8 mouse cellular contexts compared by ENCODE assay signal in the genomic region with DNA sequence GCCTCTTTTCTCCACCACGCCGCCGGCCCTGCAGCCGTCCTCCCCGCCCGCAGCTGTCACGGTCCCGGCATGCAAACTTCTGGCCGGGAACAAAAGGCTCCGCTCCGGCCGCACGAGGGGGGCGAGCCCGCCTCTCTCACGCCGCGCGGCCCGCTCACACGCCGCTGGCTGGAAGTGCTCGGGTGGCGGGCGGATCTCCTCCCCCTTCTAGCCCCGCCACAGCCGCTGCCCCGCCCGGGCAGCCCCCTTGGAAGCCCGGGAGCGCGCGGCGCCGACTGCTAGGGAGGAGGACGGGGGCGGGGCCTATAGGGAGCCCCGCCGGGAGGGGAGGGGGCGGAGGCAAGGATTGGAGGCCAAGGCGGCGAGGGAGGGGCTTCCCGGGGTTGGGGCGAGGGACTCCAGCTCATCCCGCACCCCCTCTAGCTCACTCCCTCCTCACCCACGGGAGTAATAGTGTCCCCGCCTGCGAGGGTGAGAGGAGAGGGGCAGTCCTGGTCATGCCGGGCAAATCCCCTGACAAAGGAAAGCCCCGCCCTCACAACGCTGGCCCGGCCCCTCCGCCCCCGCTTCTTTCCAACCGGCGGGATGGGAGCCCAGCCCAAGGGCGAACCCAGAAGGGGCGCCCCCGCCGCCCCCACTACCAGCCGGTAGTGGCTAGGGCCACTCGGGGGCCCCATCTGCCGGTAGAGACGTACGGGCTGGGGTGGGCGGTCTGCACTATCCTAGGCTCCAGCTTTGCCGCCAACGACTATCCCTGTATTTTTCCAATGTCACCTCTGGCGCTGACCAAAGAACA.
DNase-seq lines count a peak whose midpoint lies in the region; ATAC-seq lines count a peak whose summit lies in the region.

No protein-coding gene starts in this region.

- peak; percentile 79 to 83 for DNase-seq in gastrocnemius, adult 8-10 months (ENCODE audit: low spot score in 2 of 2)
- DNase-seq in hindlimb bud, embryonic 11.5 days (ENCODE audit: extremely low spot score, low read depth, low spot score) = peak; percentile 67
- DNase-seq in left cerebral cortex, adult 8-10 months (ENCODE audit: low spot score in 2 of 2) = peak; percentile 60 to 70
- DNase-seq in right cerebral cortex, adult 2 months (ENCODE audit: low spot score in 2 of 2) = peak; percentile 64 to 73
- peak; percentile 88 for DNase-seq in urinary bladder, postnatal 14 days (ENCODE audit: low spot score)

- ATAC-seq in activated CD4-positive, CD25-positive, alpha-beta regulatory T cell, adult 4 months = peak; percentile 57
- ATAC-seq in common myeloid progenitor, adult 5-6 weeks (replicated peaks; ENCODE audit: low read depth, poor library complexity, severe bottlenecking) = peak; percentile 67
- ATAC-seq in megakaryocyte, adult 5-6 weeks (ENCODE audit: poor library complexity, severe bottlenecking) = peak; percentile 70

Comparison
In these comparisons a context has a peak if more than half of its experiments do, and no peak if none do; other contexts are left out.
1. Peak in every context shown above with its lines: DNase-seq and ATAC-seq.